Mouse (Mus musculus): Measurements from ENCODE around the gene 2610301B20Rik. TPM values are rescaled to one million over a fixed set of nuclear protein-coding genes. Genes with fewer than 3 reads are reported as not detected.
"Not testable (repeated sequence)": the region's sequence is repeated elsewhere in the genome, so short reads cannot be mapped to it uniquely, and the experiment has no call there.

The 2610301B20Rik gene
- polyA plus RNA-seq, 1 experiment from 2014 or later: 41.3 TPM

- WGBS: 29% methylated on average over 16 of the region's 16 CpGs
- Histone ChIP-seq H3K27me3 (no peaks in the 10 kb centered on the region), H3K9me3 (no peaks in the 10 kb centered on the region), H3K4me2 (peak overlapping the region; percentile 67), H3K27ac (peak overlapping the region; percentile 99), H3K9ac (peak overlapping the region; percentile 91), H3K4me3 (peak overlapping the region; percentile 92), H3K36me3 (no peaks in the 10 kb centered on the region), H3K4me1 (peaks cover 9% of the 10 kb centered on the region)
- ATAC-seq (ENCODE audit: insufficient number of reproducible peaks, insufficient read depth, low FRiP score, low TSS enrichment, low read depth): no peak
Observed at GRCm38 (mm10) chr4:10872685-10873539, 1.4 kb upstream of the 2610301B20Rik start.

GRCm38 (mm10) chr4:10873549-10873919 lies 764 bp upstream of the 2610301B20Rik start:
- Histone ChIP-seq H3K9me3 (no peaks in the 10 kb centered on the region), H3K4me3 (peak overlapping the region; percentile 92), H3K4me1 (peaks cover 9% of the 10 kb centered on the region), H3K36me3 (no peaks in the 10 kb centered on the region), H3K4me2 (peak overlapping the region; percentile 67), H3K27me3 (no peaks in the 10 kb centered on the region), H3K9ac (peak overlapping the region; percentile 91), H3K27ac (peak overlapping the region; percentile 99)
- 0 out of 2 replicates have a peak, but pooled peaks have one; percentile 17 for ATAC-seq (ENCODE audit: insufficient number of reproducible peaks, insufficient read depth, low FRiP score, low TSS enrichment, low read depth)
- WGBS: 3% methylated on average over 8 of the region's 8 CpGs

- under 1% methylated on average over 36 of the region's 37 CpGs for WGBS
- peak overlapping the region; percentile 99 for H3K27ac ChIP-seq
- H3K36me3 ChIP-seq: no peaks in the 10 kb centered on the region
- peak; percentile 79 for ATAC-seq (ENCODE audit: insufficient number of reproducible peaks, insufficient read depth, low FRiP score, low TSS enrichment, low read depth)
- H3K27me3 ChIP-seq: no peaks in the 10 kb centered on the region
- H3K4me3 ChIP-seq: peak overlapping the region; percentile 92
- H3K4me1 ChIP-seq: peaks cover 9% of the 10 kb centered on the region
- H3K4me2 ChIP-seq: peak overlapping the region; percentile 67
- H3K9ac ChIP-seq: peak overlapping the region; percentile 91
- H3K9me3 ChIP-seq: no peaks in the 10 kb centered on the region
Observed at GRCm38 (mm10) chr4:10874718-10875121, 422 bp downstream of the 2610301B20Rik start.

GRCm38 (mm10) chr4:10875407-10875806 lies 1.1 kb downstream of the 2610301B20Rik start:
- Histone ChIP-seq H3K36me3 (0 out of 2 replicates have a peak, but pooled peaks cover 4% of the 10 kb centered on the region), H3K9ac (peak overlapping the region; percentile 91), H3K27me3 (no peaks in the 10 kb centered on the region), H3K4me3 (peak overlapping the region; percentile 92), H3K4me1 (peaks cover 9% of the 10 kb centered on the region), H3K9me3 (no peaks in the 10 kb centered on the region), H3K27ac (peak overlapping the region; percentile 99), H3K4me2 (peak overlapping the region; percentile 67)
- ATAC-seq (ENCODE audit: insufficient number of reproducible peaks, insufficient read depth, low FRiP score, low TSS enrichment, low read depth): no peak

- no peak overlapping the region for H3K9ac ChIP-seq
- no peak for ATAC-seq (ENCODE audit: insufficient number of reproducible peaks, insufficient read depth, low FRiP score, low TSS enrichment, low read depth)
- no peaks in the 10 kb centered on the region for H3K27me3 ChIP-seq
- no peak overlapping the region for H3K27ac ChIP-seq
- peaks cover 9% of the 10 kb centered on the region for H3K4me1 ChIP-seq
- no peaks in the 10 kb centered on the region for H3K9me3 ChIP-seq
- no peak overlapping the region for H3K4me2 ChIP-seq
- no peak overlapping the region for H3K4me3 ChIP-seq
- H3K36me3 ChIP-seq: 0 out of 2 replicates have a peak, but pooled peaks cover 4% of the 10 kb centered on the region
- 92% methylated on average over 1 of the region's 1 CpGs for whole genome bisulfite sequencing
Observed at GRCm38 (mm10) chr4:10877057-10877456, 2.8 kb downstream of the 2610301B20Rik start.

- Histone ChIP-seq H3K36me3 (peaks cover 49% of the 10 kb centered on the region), H3K9ac (no peak overlapping the region), H3K27me3 (no peaks in the 10 kb centered on the region), H3K4me3 (no peak overlapping the region), H3K4me2 (no peak overlapping the region), H3K4me1 (no peaks in the 10 kb centered on the region), H3K27ac (no peak overlapping the region), H3K9me3 (peaks cover 3% of the 10 kb centered on the region)
- ATAC-seq (ENCODE audit: insufficient number of reproducible peaks, insufficient read depth, low FRiP score, low TSS enrichment, low read depth): no peak
- 91% methylated on average over 8 of the region's 8 CpGs for WGBS
Observed at GRCm38 (mm10) chr4:10883740-10884408, 9.6 kb downstream of the 2610301B20Rik start.

GRCm38 (mm10) chr4:10888835-10889234 lies 14.5 kb downstream of the 2610301B20Rik start:
- Histone ChIP-seq H3K9ac (no peak overlapping the region), H3K4me1 (no peaks in the 10 kb centered on the region), H3K27ac (no peak overlapping the region), H3K4me3 (no peak overlapping the region), H3K36me3 (peaks cover 48% of the 10 kb centered on the region), H3K27me3 (no peaks in the 10 kb centered on the region), H3K9me3 (peaks cover 12% of the 10 kb centered on the region), H3K4me2 (no peak overlapping the region)
- ATAC-seq (ENCODE audit: insufficient number of reproducible peaks, insufficient read depth, low FRiP score, low TSS enrichment, low read depth): no peak
- WGBS: 96% methylated on average over 10 of the region's 10 CpGs

- Histone ChIP-seq H3K9me3 (no peaks in the 10 kb centered on the region), H3K4me3 (no peak overlapping the region)
- WGBS: 85% methylated on average over 4 of the region's 4 CpGs
Observed at GRCm38 (mm10) chr4:10896262-10896661, 22.0 kb downstream of the 2610301B20Rik start.

GRCm38 (mm10) chr4:10896859-10897258 lies 22.6 kb downstream of the 2610301B20Rik start:
- H3K27ac ChIP-seq: no peak overlapping the region
- H3K4me1 ChIP-seq: no peaks in the 10 kb centered on the region
- ATAC-seq (ENCODE audit: insufficient number of reproducible peaks, insufficient read depth, low FRiP score, low TSS enrichment, low read depth): no peak
- H3K9ac ChIP-seq: no peak overlapping the region
- H3K9me3 ChIP-seq: no peaks in the 10 kb centered on the region
- H3K36me3 ChIP-seq: peaks cover 29% of the 10 kb centered on the region
- H3K4me3 ChIP-seq: no peak overlapping the region
- H3K27me3 ChIP-seq: no peaks in the 10 kb centered on the region
- no peak overlapping the region for H3K4me2 ChIP-seq

More at GRCm38 (mm10) chr4:10896262-10896661, 22.0 kb downstream of the 2610301B20Rik start:
- H3K4me1 ChIP-seq: no peaks in the 10 kb centered on the region
- no peak overlapping the region for H3K4me2 ChIP-seq
- no peak overlapping the region for H3K27ac ChIP-seq
- no peak for ATAC-seq (ENCODE audit: insufficient number of reproducible peaks, insufficient read depth, low FRiP score, low TSS enrichment, low read depth)
- H3K9ac ChIP-seq: no peak overlapping the region
- no peaks in the 10 kb centered on the region for H3K27me3 ChIP-seq
- H3K36me3 ChIP-seq: peaks cover 29% of the 10 kb centered on the region

GRCm38 (mm10) chr4:10905234-10905801 lies 31.0 kb downstream of the 2610301B20Rik start:
- Histone ChIP-seq H3K4me1 (peaks cover 13% of the 10 kb centered on the region), H3K9me3 (no peaks in the 10 kb centered on the region), H3K9ac (peak overlapping the region; percentile 55; the same call in 1 of the 2 replicates), H3K27me3 (no peaks in the 10 kb centered on the region), H3K36me3 (no peaks in the 10 kb centered on the region), H3K4me3 (no peak overlapping the region), H3K27ac (no peak overlapping the region), H3K4me2 (peak overlapping the region; percentile 42)
- 5% methylated on average over 13 of the region's 13 CpGs for WGBS
- ATAC-seq (ENCODE audit: insufficient number of reproducible peaks, insufficient read depth, low FRiP score, low TSS enrichment, low read depth): peak; percentile 71; the same call in 1 of the 2 replicates

GRCm38 (mm10) chr4:10911417-10911816 lies 37.1 kb downstream of the 2610301B20Rik start:
- not testable (repeated sequence) for H3K36me3 ChIP-seq; H3K4me2 ChIP-seq; H3K9me3 ChIP-seq; H3K9ac ChIP-seq; ATAC-seq (ENCODE audit: insufficient number of reproducible peaks, insufficient read depth, low FRiP score, low TSS enrichment, low read depth); H3K27me3 ChIP-seq; H3K4me3 ChIP-seq; H3K27ac ChIP-seq; H3K4me1 ChIP-seq
- 35% methylated on average over 7 of the region's 7 CpGs for WGBS
